Mouse (Mus musculus): Measurements from ENCODE around the gene Shc2. TPM values are rescaled to one million over a fixed set of nuclear protein-coding genes. Genes with fewer than 3 reads are reported as not detected.

Shc2 gene
- total RNA-seq, 2 experiments from 2014 or later, result 3.2 to 7.5 TPM

DNA sequence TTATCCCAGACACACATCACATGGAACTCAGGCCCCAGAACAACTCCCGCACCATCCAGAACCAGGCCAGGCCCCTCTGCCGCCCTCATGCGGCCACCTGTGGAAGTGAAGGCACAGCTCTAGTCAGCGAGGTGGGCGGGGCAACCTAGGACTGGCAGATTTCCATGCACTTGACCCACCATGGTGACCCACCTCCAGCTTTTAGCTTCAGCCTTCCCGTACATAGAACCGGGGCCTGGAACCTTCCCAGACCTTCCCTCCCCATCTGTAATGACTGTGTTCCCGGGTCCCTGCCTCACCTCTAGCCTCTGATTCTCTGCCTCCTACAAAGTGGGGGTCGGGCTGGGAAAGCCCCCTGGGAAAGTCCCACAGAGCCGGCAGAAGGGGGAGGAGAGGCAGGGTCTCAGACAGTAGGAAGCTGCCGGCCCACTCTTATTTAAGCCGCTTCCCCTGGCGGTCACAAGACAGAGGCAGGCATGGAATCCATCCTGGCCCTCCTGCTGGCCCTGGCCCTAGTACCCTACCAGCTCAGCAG lies 26.5 kb upstream of the Shc2 start, which contains the start of gene Madcam1:
TSS of gene Madcam1 (plus strand) at position 429 of the 535 bp plus-strand sequence.
- peak; percentile 93 for TF ChIP-seq CTCF (IDR thresholded peaks at IDR 0.05)
- H3K27ac ChIP-seq, result no peak within 1 kb of the TSS
- intact Hi-C loops (cut with DNase I), result loop anchor here (1.0 kb wide), 1 partner anchor 69 kb away; no protein-coding TSS in a partner anchor
- H3K4me3 ChIP-seq, result no peak within 1 kb of the TSS
- peak; percentile 79 for DNase-seq

DNA sequence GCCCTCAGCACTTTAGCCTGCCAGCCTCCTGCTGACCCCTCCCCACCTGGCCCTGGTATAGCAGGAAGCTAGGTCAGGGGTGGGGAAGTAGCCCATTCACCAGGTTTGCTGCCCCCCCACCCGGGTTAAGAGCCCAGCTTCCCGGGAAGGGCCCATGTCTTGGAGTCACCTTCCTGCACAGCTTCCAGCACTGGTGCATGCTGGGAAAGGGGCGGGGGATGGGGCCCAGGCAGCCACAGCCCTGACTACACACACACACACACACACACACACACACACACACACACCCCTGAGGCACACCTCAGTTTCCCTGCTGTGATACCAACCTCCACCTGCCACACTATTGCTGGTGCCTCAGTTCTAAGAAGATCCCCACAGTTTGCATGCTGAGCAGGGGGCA lies 24.1 kb upstream of the Shc2 start:
- DNase-seq, result no peak
- intact Hi-C loops (cut with DNase I), result no loop called here
- H3K4me3 ChIP-seq, result no peak overlapping the region
- no peak overlapping the region for H3K27ac ChIP-seq
- no peak for TF ChIP-seq CTCF (IDR thresholded peaks at IDR 0.05)

GRCm38 (mm10) chr10:79660298-79660697 lies 22.6 kb upstream of the Shc2 start:
- intact Hi-C loops (cut with DNase I), result no loop called here
- Histone ChIP-seq H3K27ac (no peak overlapping the region), H3K4me3 (no peak overlapping the region)
- TF ChIP-seq CTCF (IDR thresholded peaks at IDR 0.05), result peak; percentile 24; the same call in 1 of the 2 replicates
- no peak for DNase-seq

- peak; percentile 20; the same call in 1 of the 2 replicates for TF ChIP-seq CTCF (IDR thresholded peaks at IDR 0.05)
- no peak for DNase-seq
- intact Hi-C loops (cut with DNase I), result no loop called here
- Histone ChIP-seq H3K4me3 (no peak overlapping the region), H3K27ac (no peak overlapping the region)
Observed at GRCm38 (mm10) chr10:79658829-79659228, 21.1 kb upstream of the Shc2 start.

DNA sequence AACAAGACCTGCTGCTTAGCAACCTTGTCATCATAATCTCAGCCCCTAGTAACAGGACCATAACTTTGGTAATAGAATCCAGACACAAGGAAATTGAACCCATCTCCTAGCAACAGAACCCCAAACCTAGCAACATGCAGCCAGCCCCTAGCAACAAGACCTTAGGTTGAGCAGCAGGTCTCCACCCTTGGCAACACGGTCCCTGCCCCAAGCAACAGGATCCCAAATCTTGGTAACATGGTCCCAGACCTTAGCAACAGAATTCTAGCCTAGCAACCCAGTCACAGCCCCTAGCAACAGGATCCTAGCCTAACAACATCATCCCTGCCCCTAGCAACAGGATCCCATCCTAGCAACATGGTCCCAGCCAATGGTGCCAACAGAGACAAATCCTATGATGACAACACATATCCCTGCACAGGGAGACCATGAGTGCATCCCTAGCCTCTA lies 17.3 kb upstream of the Shc2 start:
- intact Hi-C loops (cut with DNase I), result no loop called here
- no peak overlapping the region for H3K27ac ChIP-seq
- no peak overlapping the region for H3K4me3 ChIP-seq
- no peak for TF ChIP-seq CTCF (IDR thresholded peaks at IDR 0.05)
- no peak for DNase-seq

DNA sequence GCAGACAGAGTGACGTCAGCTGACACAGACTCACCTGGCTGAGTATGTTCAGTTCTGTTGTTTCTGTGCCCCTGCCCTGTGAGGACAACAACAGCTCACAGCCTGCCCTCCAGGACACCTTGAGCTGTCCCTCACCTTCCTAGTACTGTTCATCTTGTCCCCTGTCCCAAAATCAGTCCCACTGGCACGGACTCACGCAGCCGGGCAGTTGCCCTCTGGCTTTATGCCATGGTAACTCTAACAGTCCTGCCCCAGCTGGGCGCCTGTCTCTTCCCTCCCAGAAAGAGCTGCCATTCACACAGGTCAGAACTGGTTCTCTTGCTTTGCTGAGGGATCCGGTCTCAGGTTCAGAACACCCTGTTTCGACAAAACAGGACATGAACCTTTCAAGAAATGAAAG lies 15.1 kb upstream of the Shc2 start:
- DNase-seq, result peak; percentile 75
- intact Hi-C loops (cut with DNase I), result no loop called here
- TF ChIP-seq CTCF (IDR thresholded peaks at IDR 0.05), result no peak
- no peak overlapping the region for H3K4me3 ChIP-seq
- H3K27ac ChIP-seq, result peak overlapping the region; percentile 73

DNA sequence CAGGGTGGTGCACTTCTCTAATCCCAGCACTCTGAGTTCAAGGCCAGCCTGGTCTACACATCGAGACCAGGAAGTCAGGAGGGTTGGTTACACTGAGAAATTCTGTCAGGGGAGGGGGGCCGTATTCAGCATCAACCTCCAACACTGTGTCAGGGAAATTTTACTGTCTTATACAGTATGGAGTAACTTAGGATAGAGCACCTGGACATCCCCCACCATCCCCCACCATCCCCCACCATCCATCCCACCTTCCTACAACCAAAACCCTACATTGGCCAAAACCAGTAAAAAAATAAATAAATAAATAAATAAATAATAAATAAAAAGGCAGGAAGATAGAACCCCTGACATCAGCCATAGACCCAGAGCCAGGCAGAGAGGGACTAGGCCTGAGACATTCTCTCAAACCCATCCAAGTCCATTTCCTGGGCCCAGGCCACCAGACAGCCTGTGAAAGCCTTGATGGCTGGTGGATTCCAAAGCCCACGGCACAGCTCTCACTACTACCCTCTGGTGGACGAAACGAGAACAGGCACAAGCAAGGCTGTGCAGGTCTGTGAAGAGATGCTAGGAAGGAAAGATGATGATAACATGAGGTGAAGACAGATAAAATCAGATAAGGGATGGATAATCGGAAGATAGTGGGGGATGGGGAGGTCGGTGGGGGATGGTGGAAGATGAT lies 11.5 kb upstream of the Shc2 start:
- peak; percentile 90 for TF ChIP-seq CTCF (IDR thresholded peaks at IDR 0.05)
- Histone ChIP-seq H3K4me3 (no peak overlapping the region), H3K27ac (no peak overlapping the region)
- DNase-seq, result peak; percentile 83
- intact Hi-C loops (cut with DNase I), result loop anchor here (1.0 to 5.0 kb wide), 2 partner anchors 37 to 53 kb away; partner anchors contain the start of gene C2cd4c

DNA sequence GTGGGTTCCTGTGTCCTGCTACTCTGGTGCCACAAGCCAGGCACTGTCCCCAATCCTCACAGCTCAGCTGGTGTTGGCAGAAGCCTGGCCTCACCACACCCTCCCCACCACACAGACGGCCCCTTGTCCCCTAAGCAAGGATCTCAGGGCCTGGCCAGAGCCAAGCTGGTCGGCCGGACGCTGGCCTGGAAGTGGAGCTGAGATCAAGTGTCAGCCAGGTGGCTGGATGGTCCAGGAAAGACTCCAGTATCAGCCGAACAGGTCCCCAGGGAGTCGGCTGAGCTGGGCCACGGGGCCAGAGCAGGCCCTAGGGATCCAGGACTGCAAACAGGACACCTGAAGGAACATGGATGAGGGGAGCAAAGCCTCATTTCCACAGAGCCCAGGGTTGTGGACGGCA lies 8.0 kb upstream of the Shc2 start, which contains the start of gene Odf3l2:
TSS of gene Odf3l2 (minus strand) at position 28 of the 400 bp plus-strand sequence.
- DNase-seq, result peak; percentile 92
- peak within 1 kb of the TSS; percentile 68 for H3K4me3 ChIP-seq
- H3K27ac ChIP-seq, result peak within 1 kb of the TSS; percentile 88
- no peak for TF ChIP-seq CTCF (IDR thresholded peaks at IDR 0.05)
- intact Hi-C loops (cut with DNase I), result loop anchor here (5.0 kb wide), 1 partner anchor 33 kb away; the partner anchor contains the start of gene C2cd4c

- Histone ChIP-seq H3K4me3 (peak overlapping the region; percentile 77), H3K27ac (peak overlapping the region; percentile 73)
- peak; percentile 86 for DNase-seq
- intact Hi-C loops (cut with DNase I), result no loop called here
- TF ChIP-seq CTCF (IDR thresholded peaks at IDR 0.05), result no peak
Observed at GRCm38 (mm10) chr10:79638486-79639204, 927 bp upstream of the Shc2 start.

DNA sequence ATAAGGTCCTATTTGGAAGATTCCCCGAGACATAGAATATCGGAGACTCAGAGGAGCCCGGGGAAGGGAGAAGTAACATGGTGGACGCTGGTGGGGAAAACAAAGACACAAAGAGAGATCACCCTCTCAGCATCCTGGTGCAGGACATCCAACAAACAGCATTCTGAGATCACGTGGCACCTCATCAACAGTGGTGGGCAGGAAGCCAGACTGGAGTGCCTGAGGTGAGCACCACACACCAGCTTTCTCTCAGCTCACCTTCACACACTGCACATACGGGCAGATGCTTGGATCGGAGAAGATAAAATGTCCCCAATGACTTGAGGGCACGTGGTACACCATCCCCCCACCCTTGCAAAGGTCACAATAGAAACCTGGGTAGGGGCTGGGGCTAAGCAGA lies 1.4 kb downstream of the Shc2 start:
- Histone ChIP-seq H3K4me3 (no peak overlapping the region), H3K27ac (no peak overlapping the region)
- DNase-seq, result no peak
- TF ChIP-seq CTCF (IDR thresholded peaks at IDR 0.05), result no peak
- intact Hi-C loops (cut with DNase I), result no loop called here

DNA sequence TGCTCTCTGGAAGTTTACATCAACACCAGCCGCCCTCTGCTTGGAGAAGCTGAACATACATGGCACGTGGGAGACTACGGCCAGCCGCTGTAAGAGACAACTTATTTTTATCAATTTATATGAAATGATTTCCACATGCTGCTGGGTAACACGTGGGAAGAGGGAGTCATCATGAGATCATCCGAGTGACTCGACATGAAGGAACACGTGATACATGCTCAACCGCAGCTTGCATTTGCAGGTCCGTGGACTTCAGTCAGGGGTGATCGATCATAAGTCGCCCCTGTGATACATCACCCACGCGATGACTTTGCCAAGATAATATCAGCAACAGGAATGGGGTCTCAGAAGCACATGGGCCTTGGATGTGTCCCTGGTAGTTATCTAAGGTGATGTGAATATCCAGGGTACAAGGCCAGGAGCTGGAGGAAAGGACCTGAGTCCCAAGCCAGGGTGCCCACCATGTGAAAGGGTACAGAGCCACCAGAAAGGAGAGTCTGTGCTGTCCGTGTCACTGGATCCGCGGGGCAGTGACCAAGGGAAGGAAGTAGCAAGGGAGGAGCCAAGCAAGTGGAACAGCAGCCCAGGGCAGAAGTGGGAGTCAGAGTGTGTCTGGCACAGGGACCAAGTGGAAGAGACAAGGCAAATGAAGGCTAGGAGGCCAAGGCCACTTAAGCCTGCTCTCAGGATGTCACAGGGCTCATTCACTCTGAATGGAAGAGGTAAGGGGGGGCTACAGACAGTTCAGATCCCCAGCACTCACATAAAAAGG lies 4.5 kb downstream of the Shc2 start:
- no peak overlapping the region for H3K27ac ChIP-seq
- intact Hi-C loops (cut with DNase I), result no loop called here
- no peak overlapping the region for H3K4me3 ChIP-seq
- DNase-seq, result no peak
- TF ChIP-seq CTCF (IDR thresholded peaks at IDR 0.05), result no peak

- intact Hi-C loops (cut with DNase I), result no loop called here
- TF ChIP-seq CTCF (IDR thresholded peaks at IDR 0.05), result no peak
Observed at GRCm38 (mm10) chr10:79631432-79631831, 6.3 kb downstream of the Shc2 start.

More at GRCm38 (mm10) chr10:79631432-79631831, 6.3 kb downstream of the Shc2 start:
- H3K4me3 ChIP-seq, result no peak overlapping the region
- DNase-seq, result no peak
- no peak overlapping the region for H3K27ac ChIP-seq

All from gastrocnemius, adult 2 months (tissue).